Mouse (Mus musculus): ENCODE measurements around the gene Ripor3.

DNA sequence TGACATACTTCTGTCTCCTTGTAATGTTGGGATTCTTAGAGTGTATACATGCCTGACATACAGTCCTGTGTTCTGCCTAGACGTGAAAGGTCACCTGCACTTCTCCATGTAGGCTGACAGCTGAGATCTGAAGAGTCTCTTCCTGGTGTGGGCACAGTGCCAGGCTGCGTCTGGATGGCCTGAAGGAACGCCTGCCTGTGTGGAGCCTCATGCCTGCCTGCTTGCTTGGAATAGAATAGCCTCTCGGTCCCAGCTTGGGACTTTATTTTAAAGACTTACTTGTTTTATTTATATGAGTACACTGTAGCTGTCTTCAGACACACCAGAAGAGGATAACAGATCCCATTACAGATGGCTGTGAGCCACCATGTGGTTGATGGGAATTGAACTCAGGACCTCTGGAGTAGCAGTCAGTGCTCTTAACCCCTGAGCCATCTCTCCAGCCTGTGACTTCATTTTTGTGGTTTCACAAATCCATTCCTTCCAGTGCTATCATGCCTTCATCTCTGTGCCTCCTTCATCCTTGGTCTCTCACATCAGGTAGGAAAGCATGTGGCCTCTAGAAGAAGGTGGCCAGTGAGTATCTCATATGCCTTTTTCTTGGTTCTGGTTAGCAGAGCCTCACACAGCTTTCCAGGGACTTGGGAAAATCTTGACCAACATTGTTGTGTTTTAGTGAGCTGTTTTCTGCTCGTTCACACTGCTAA lies 52.2 kb downstream of the Ripor3 start:
- TF ChIP-seq POLR2A (IDR thresholded peaks at IDR 0.05; ENCODE audit: borderline replicate concordance, control insufficient read depth, low read depth, low read length) (no peak), CTCF (IDR thresholded peaks at IDR 0.05; ENCODE audit: control insufficient read depth, insufficient read depth, low read length) (no peak)
